ENCODE assay signal across 8 mouse cellular contexts in the genomic region with DNA sequence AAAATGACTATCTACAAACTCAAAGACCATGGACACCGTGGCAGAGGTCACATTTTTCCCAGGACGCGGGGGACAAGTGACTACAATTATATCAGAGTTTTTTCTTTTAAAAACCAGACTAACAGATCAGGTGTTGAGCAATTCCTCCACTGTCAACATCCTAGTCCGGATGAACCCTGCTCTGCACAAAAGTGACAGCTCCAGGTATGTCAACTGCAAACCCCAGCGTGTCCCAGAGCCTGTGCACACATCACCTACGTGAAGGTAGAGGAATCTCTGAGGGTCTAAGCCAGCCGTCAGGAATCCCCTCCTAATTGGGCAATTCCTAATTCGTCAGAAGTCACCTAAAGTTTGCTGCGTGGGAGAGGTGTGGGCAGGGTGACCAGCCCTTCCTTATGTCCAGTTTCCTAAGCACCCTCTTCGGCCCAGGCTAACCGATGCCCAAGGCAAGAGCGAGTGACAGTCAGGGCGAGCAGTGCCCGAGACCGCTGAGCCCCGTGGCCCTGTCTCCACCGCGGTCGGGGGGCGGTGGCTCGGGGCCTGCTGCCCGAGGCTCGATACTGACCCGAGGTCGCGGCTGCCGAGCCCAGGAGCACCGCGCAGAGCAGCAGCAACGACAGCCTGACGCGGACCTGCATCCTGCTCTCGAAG. TPM values are rescaled to one million over a fixed set of nuclear protein-coding genes. Genes with fewer than 3 reads are reported as not detected.
DNase-seq lines count a peak whose midpoint lies in the region; ATAC-seq lines count a peak whose summit lies in the region.

No protein-coding gene starts in this region.

- peaks cover 6% of the 10 kb centered on the region; the same call in 1 of the 2 replicates for H3K36me3 ChIP-seq in heart, embryonic 14.5 days (ENCODE audit: control insufficient read depth, insufficient read depth, low read length)
- H3K36me3 ChIP-seq in liver, embryonic 16.5 days (ENCODE audit: control insufficient read depth, insufficient read depth): peaks cover 4% of the 10 kb centered on the region
- no peaks in the 10 kb centered on the region for H3K36me3 ChIP-seq in stomach, embryonic 16.5 days (ENCODE audit: control insufficient read depth, insufficient read depth, low read length)

- no peaks in the 10 kb centered on the region for H3K9me3 ChIP-seq in heart, embryonic 14.5 days (ENCODE audit: control insufficient read depth, low read length)
- no peaks in the 10 kb centered on the region for H3K9me3 ChIP-seq in liver, embryonic 16.5 days (replicated peaks; ENCODE audit: control insufficient read depth, low read length)
- no peaks in the 10 kb centered on the region for H3K9me3 ChIP-seq in stomach, embryonic 16.5 days (replicated peaks; ENCODE audit: control insufficient read depth, low read length)

- DNase-seq in heart, adult 8-10 months (ENCODE audit: low spot score): no peak
- DNase-seq in Muller cell, postnatal 12 days (ENCODE audit: inconsistent ontology term): peak; percentile 4
- DNase-seq in forelimb bud, embryonic 11.5 days (ENCODE audit: low read depth, low spot score): peak; percentile 21
- DNase-seq in left cerebral cortex, postnatal 4 days: no peak
- no peak for DNase-seq in layer of hippocampus, adult 9-11 months

- peak overlapping the region; percentile 66 to 72 for H3K4me3 ChIP-seq in heart, embryonic 14.5 days (ENCODE audit: control insufficient read depth in 1 of 2, insufficient read depth in 1 of 2, low read depth in 1 of 2, low read length in 2 of 2)
- H3K4me3 ChIP-seq in liver, embryonic 16.5 days (ENCODE audit: low read depth, low read length): peak overlapping the region; percentile 93
- H3K4me3 ChIP-seq in stomach, embryonic 16.5 days (replicated peaks; ENCODE audit: low read length): peak overlapping the region; percentile 96

- H3K27ac ChIP-seq in heart, embryonic 14.5 days (replicated peaks in 1 of 2; ENCODE audit: control insufficient read depth in 1 of 2, insufficient read depth in 1 of 2, low read depth in 2 of 2, low read length in 2 of 2): peak overlapping the region in 1 of 2 experiments; percentile 63; a peak in 3 of 4 replicates
- H3K27ac ChIP-seq in liver, embryonic 16.5 days (ENCODE audit: low read length): peak overlapping the region; percentile 90
- H3K27ac ChIP-seq in stomach, embryonic 16.5 days (ENCODE audit: low read length): peak overlapping the region; percentile 66

- H3K9ac ChIP-seq in heart, embryonic 14.5 days (ENCODE audit: low read length): peak overlapping the region; percentile 86
- H3K9ac ChIP-seq in liver, embryonic 16.5 days (ENCODE audit: low read depth, low read length): peak overlapping the region; percentile 97
- H3K9ac ChIP-seq in stomach, embryonic 16.5 days (ENCODE audit: low read length): peak overlapping the region; percentile 95

- peak overlapping the region; percentile 79 for H3K4me2 ChIP-seq in heart, embryonic 14.5 days (ENCODE audit: low read length)
- H3K4me2 ChIP-seq in liver, embryonic 16.5 days (ENCODE audit: low read depth, low read length): peak overlapping the region; percentile 92
- H3K4me2 ChIP-seq in stomach, embryonic 16.5 days (ENCODE audit: low read depth, low read length): peak overlapping the region; percentile 84

- H3K27me3 ChIP-seq in heart, embryonic 14.5 days (ENCODE audit: control insufficient read depth, insufficient read depth, low read length): no peaks in the 10 kb centered on the region
- no peaks in the 10 kb centered on the region for H3K27me3 ChIP-seq in liver, embryonic 16.5 days (ENCODE audit: control insufficient read depth, insufficient read depth, low read depth, low read length)
- no peaks in the 10 kb centered on the region for H3K27me3 ChIP-seq in stomach, embryonic 16.5 days (ENCODE audit: control insufficient read depth, insufficient read depth, low read length)

- intact Hi-C loops in left cerebral cortex, postnatal 4 days (cut with DNase I): no loop called here

- ATAC-seq in heart, embryonic 14.5 days (ENCODE audit: insufficient number of reproducible peaks, insufficient read depth, low FRiP score, low read depth): peak; percentile 50
- peak; percentile 25 for ATAC-seq in liver, embryonic 16.5 days (ENCODE audit: low read depth)
- peak; percentile 22 for ATAC-seq in stomach, embryonic 16.5 days (ENCODE audit: insufficient read depth, low FRiP score)

- 0 out of 4 replicates have a peak, but pooled peaks cover 0 to 3% of the 10 kb centered on the region in 2 experiments for H3K4me1 ChIP-seq in heart, embryonic 14.5 days (ENCODE audit: control insufficient read depth in 2 of 2, insufficient read depth in 2 of 2, low read length in 2 of 2)
- peaks cover 11% of the 10 kb centered on the region for H3K4me1 ChIP-seq in liver, embryonic 16.5 days (ENCODE audit: control insufficient read depth, low read depth, low read length)
- H3K4me1 ChIP-seq in stomach, embryonic 16.5 days (ENCODE audit: control insufficient read depth, insufficient read depth, low read length): peaks cover 11% of the 10 kb centered on the region

- WGBS in heart, embryonic 14.5 days: 2% methylated on average over 33 of the region's 33 CpGs
- WGBS in liver, embryonic 16.5 days (ENCODE audit: insufficient replicate concordance): 2% methylated on average over 33 of the region's 33 CpGs
- WGBS in stomach, embryonic 16.5 days: 2% methylated on average over 33 of the region's 33 CpGs

RNA-seq across cellular contexts. Expression of a gene that starts 0.4 kb away (rescaled TPM):
- polyA plus RNA-seq in heart, embryonic 14.5 days (2014; fragmentation: Nextera tagmentation; extraction: Ambion mirVana): 60.8 and 63.5 TPM in 2 replicates
- total RNA-seq in heart, adult 8-10 months (2022): 10 to 100 TPM; 62.6 to 82.8 (median 69.1) TPM
- polyA plus RNA-seq in liver, embryonic 16.5 days (2015; fragmentation: Nextera tagmentation; extraction: Ambion mirVana): 43.8 and 44.4 TPM in 2 replicates
- 131 and 140 TPM in 2 replicates for polyA plus RNA-seq in stomach, embryonic 16.5 days (2015; fragmentation: Nextera tagmentation; extraction: Ambion mirVana)
- 100 to 1,000 TPM; 119 to 122 TPM for total RNA-seq in left cerebral cortex, postnatal 4 days (2021)

Comparison
In these comparisons a context has a peak if more than half of its experiments do, and no peak if none do; other contexts are left out.
1. DNase-seq: peak in Muller cell, postnatal 12 days (single experiment) and forelimb bud, embryonic 11.5 days (single experiment); none in heart, adult 8-10 months (single experiment), left cerebral cortex, postnatal 4 days (single experiment) and layer of hippocampus, adult 9-11 months (single experiment).
2. Peak in every context shown above with its lines, with median percentiles within 50 percentile points of each other: ATAC-seq, H3K4me2 ChIP-seq, H3K4me3 ChIP-seq and H3K9ac ChIP-seq.